Mouse (Mus musculus) thymus, adult 2 months (tissue): Measurements from ENCODE around the gene Dlat.

ENCODE experiments used
- CTCF ChIP-seq: fragments of 200-500 bp; IDR thresholded peaks from 2 replicates; pipeline ENCODE4 v1.5.1; 2012; ENCODE audit warnings: mild to moderate bottlenecking, control low read depth, low read length, moderate library complexity, borderline replicate concordance; ENCODE audit not compliant: control insufficient read depth, poor library complexity, insufficient read depth; ENCODE audit errors: extremely low read depth
- POLR2A ChIP-seq: fragments of 200-500 bp; IDR thresholded peaks from 2 replicates; pipeline ENCODE4 v1.6.1; 2012; ENCODE audit warnings: mild to moderate bottlenecking, low read length, control low read depth, moderate library complexity; ENCODE audit not compliant: control insufficient read depth, poor library complexity, insufficient read depth; ENCODE audit errors: extremely low read depth

GRCm38 (mm10) chr9:50612115-50612514 is 47.5 kb downstream of the Dlat start:
- no peak for TF ChIP-seq POLR2A
- no peak for TF ChIP-seq CTCF
